Mouse (Mus musculus) forelimb bud, embryonic 11.5 days (tissue): ENCODE measurements around the gene Adgrg4.
A peak's percentile ranks its signal among the peaks of the same experiment; 100 is the strongest.

Experiments
- DNase-seq: peaks from one replicate; pipeline ENCODE4 v3.0.0-alpha.2; 2012; ENCODE audit warnings: low read depth, low spot score

Adgrg4 gene

GRCm38 (mm10) chrX:56869863-56870262, at the start of gene Adgrg4:
Adgrg4 (plus strand) TSS chrX:56870163.
- no peak for DNase-seq

- peak; percentile 14 for DNase-seq
Measured at GRCm38 (mm10) chrX:56821765-56822603, 48.0 kb upstream of the Adgrg4 start, which contains the start of gene Map7d3. Map7d3 (minus strand) TSS chrX:56822326.

- no peak for DNase-seq
Measured at GRCm38 (mm10) chrX:56827492-56827891, 42.5 kb upstream of the Adgrg4 start.

GRCm38 (mm10) chrX:56835842-56836241, 34.1 kb upstream of the Adgrg4 start:
- no peak for DNase-seq

GRCm38 (mm10) chrX:56839369-56839768, 30.6 kb upstream of the Adgrg4 start:
- peak; percentile 28 for DNase-seq

GRCm38 (mm10) chrX:56841255-56841654, 28.7 kb upstream of the Adgrg4 start:
- DNase-seq, result no peak

GRCm38 (mm10) chrX:57012891-57013290, 142.9 kb downstream of the Adgrg4 start:
- no peak for DNase-seq

- DNase-seq, result no peak
Measured at GRCm38 (mm10) chrX:57042774-57043173, 172.8 kb downstream of the Adgrg4 start, which contains the start of gene Brs3. Brs3 (plus strand) TSS chrX:57043074.

GRCm38 (mm10) chrX:57043869-57044268, 173.9 kb downstream of the Adgrg4 start:
- no peak for DNase-seq
